ENCODE assay signal across 19 mouse cellular contexts in the genomic region with DNA sequence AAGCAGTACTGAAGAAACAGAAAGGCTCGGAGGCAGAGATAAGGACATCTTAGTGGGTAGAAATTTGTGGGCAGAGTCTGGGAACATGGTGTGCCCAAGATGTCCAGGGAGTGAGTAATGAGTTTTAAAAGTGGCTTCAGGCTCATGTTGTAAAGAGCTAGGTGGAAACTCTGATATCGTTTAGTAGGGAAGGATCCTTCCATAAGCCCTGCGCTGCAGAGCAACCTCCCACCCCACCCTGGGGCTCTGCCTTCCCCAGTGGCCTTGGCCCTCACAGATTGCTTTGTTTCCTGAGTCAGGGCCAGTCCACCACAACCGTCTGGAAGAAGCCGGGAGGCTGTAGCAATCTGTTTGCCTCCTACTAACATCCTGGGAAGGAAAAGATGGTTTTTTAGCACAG. TPM values are rescaled to one million over a fixed set of nuclear protein-coding genes. Genes with fewer than 3 reads are reported as not detected.
DNase-seq lines count a peak whose midpoint lies in the region; ATAC-seq lines count a peak whose summit lies in the region.
"Had no signal": no experiment of that assay in that cellular context is flagged by ENCODE, and none has a peak within 500 bp of the region (broad histone marks: within the 10 kb centered on the region; RNA-seq: fewer than 3 reads in every experiment).

No protein-coding gene starts in this region.

- ATAC-seq in common myeloid progenitor, adult 5-6 weeks (replicated peaks; ENCODE audit: low read depth, poor library complexity, severe bottlenecking) = peak; percentile 9; the same call in 1 of the 2 replicates
- ATAC-seq: forebrain, embryonic 13.5 days; inflammation-experienced regulatory T-cells, adult 6 months; midbrain, embryonic 13.5 days had no signal

- DNase-seq in adrenal gland, adult 2 months = peak; percentile 67
- DNase-seq in adrenal gland, postnatal 4 days (ENCODE audit: low spot score in 2 of 2) = no peak
- peak; percentile 55 to 59 for DNase-seq in left cerebral cortex, adult 18-20 months (ENCODE audit: low spot score in 2 of 2)
- no peak for DNase-seq in left cerebral cortex, postnatal 10 days (ENCODE audit: extremely low spot score in 1 of 2, low spot score in 2 of 2)
- peak; percentile 64 for DNase-seq in 416B (ENCODE audit: low read depth)
- DNase-seq in gastrocnemius, postnatal 14 days = no peak
- no peak for DNase-seq in lung, postnatal 10 days
- DNase-seq: cerebellum, adult 8-10 months; gastrocnemius, postnatal 36 days; kidney, adult 9 months; kidney, postnatal 25 days; layer of hippocampus, adult 9-11 months; right cerebral cortex, postnatal 4 days; thymus, adult 18-20 months; thymus, postnatal 4 days had no signal

- intact Hi-C loops in left cerebral cortex, postnatal 10 days (cut with DNase I) = no loop called here
- intact Hi-C loops in gastrocnemius, postnatal 14 days (cut with DNase I; ENCODE audit: low total_unique reads) = no loop called here

RNA-seq across cellular contexts. Expression of a gene that starts 3.0 kb away (rescaled TPM):
- 100 to 1,000 TPM; 167 to 190 TPM for total RNA-seq in adrenal gland, adult 2 months (2021)
- polyA plus RNA-seq in adrenal gland, adult 2 months (2012; rRNA removed) = 128 and 132 TPM in 2 replicates
- total RNA-seq in adrenal gland, postnatal 4 days (2021) = 100 to 1,000 TPM; 148 to 195 TPM
- 1,000 to 10,000 TPM; 1,087 to 1,156 TPM for total RNA-seq in left cerebral cortex, adult 18-20 months (2021)
- total RNA-seq in left cerebral cortex, postnatal 10 days (2021) = 1,000 to 10,000 TPM in 1 of 2 experiments, 100 to 1,000 TPM in 1; 996 to 1,031 TPM
- 145 and 156 TPM in 2 replicates for total RNA-seq in common myeloid progenitor, adult 5-6 weeks (2017)
- 10 to 100 TPM; 68.9 to 81.7 TPM for total RNA-seq in gastrocnemius, postnatal 14 days (2021)

Comparison
In these comparisons a context has a peak if more than half of its experiments do, and no peak if none do; other contexts are left out.
1. DNase-seq: peak in adrenal gland, adult 2 months (single experiment), left cerebral cortex, adult 18-20 months (2 of 2) and 416B (single experiment); none in adrenal gland, postnatal 4 days (0 of 2), left cerebral cortex, postnatal 10 days (0 of 2), gastrocnemius, postnatal 14 days (single experiment) and lung, postnatal 10 days (single experiment).